Comparison of ENCODE assay signal across 19 mouse cellular contexts in genomic region chr6:88138485-88138884, GRCm38 (mm10). TPM values are rescaled to one million over a fixed set of nuclear protein-coding genes. Genes with fewer than 3 reads are reported as not detected.
DNase-seq lines count a peak whose midpoint lies in the region; ATAC-seq and TF ChIP-seq lines count a peak whose summit lies in the region.
"Had no signal": no experiment of that assay in that cellular context is flagged by ENCODE, and none has a peak within 500 bp of the region (broad histone marks: within the 10 kb centered on the region; RNA-seq: fewer than 3 reads in every experiment).

No protein-coding gene starts in this region.

- WGBS in lung, embryonic 16.5 days = 66% methylated on average over 3 of the region's 3 CpGs
- 61% methylated on average over 3 of the region's 3 CpGs for WGBS in lung, postnatal 0 days
- WGBS in kidney, embryonic 14.5 days = 81% methylated on average over 3 of the region's 3 CpGs

- no peak overlapping the region for H3K4me2 ChIP-seq in lung, embryonic 16.5 days (ENCODE audit: low read depth, low read length)
- no peak overlapping the region for H3K4me2 ChIP-seq in lung, postnatal 0 days (replicated peaks; ENCODE audit: low read depth, low read length)
- H3K4me2 ChIP-seq in kidney, embryonic 14.5 days (replicated peaks; ENCODE audit: low read depth, low read length) = no peak overlapping the region
- H3K4me2 ChIP-seq: embryonic facial prominence, embryonic 12.5 days; forebrain, embryonic 13.5 days; forebrain, embryonic 15.5 days had no signal

- ATAC-seq in lung, embryonic 16.5 days (ENCODE audit: low read depth) = no peak; the same call in 1 of the 2 replicates
- ATAC-seq in lung, postnatal 0 days = peak; percentile 27; the same call in 1 of the 2 replicates
- ATAC-seq in kidney, embryonic 14.5 days (ENCODE audit: low FRiP score, low TSS enrichment) = no peak
- ATAC-seq: forebrain, embryonic 13.5 days; forebrain, embryonic 15.5 days had no signal

- peak; percentile 64 for DNase-seq in lung, postnatal 0 days (ENCODE audit: low spot score)
- peak; percentile 43 for DNase-seq in lung, postnatal 14 days
- peak; percentile 65 for DNase-seq in lung, postnatal 36 days
- no peak for DNase-seq in cerebellum, adult 9-11 months
- DNase-seq in left cerebral cortex, postnatal 36 days (ENCODE audit: low spot score in 2 of 2) = no peak
- DNase-seq: adrenal gland, adult 2 months; adrenal gland, postnatal 10 days; adrenal gland, postnatal 25 days; cerebellum, adult 11 months; cerebellum, adult 18-20 months; cerebellum, adult 8-10 months; cerebellum, postnatal 10 days; cerebellum, postnatal 25 days had no signal

- H3K9me3 ChIP-seq in lung, embryonic 16.5 days (ENCODE audit: control insufficient read depth, low read length) = no peaks in the 10 kb centered on the region
- no peaks in the 10 kb centered on the region for H3K9me3 ChIP-seq in lung, postnatal 0 days (ENCODE audit: low read length)
- H3K9me3 ChIP-seq in kidney, embryonic 14.5 days (ENCODE audit: control insufficient read depth, low read length) = no peaks in the 10 kb centered on the region
- H3K9me3 ChIP-seq: embryonic facial prominence, embryonic 10.5 days; embryonic facial prominence, embryonic 12.5 days; forebrain, embryonic 13.5 days; forebrain, embryonic 15.5 days had no signal

- 0 out of 2 replicates have a peak overlapping the region, but pooled peaks have one; percentile 14 for H3K27ac ChIP-seq in lung, embryonic 16.5 days (ENCODE audit: low read length)
- peak overlapping the region; percentile 47; the same call in 1 of the 2 replicates for H3K27ac ChIP-seq in lung, postnatal 0 days (ENCODE audit: low read length)
- no peak overlapping the region for H3K27ac ChIP-seq in kidney, embryonic 14.5 days (ENCODE audit: low read depth, low read length)
- H3K27ac ChIP-seq: embryonic facial prominence, embryonic 10.5 days; embryonic facial prominence, embryonic 12.5 days; forebrain, embryonic 13.5 days; forebrain, embryonic 15.5 days had no signal

- H3K4me1 ChIP-seq in lung, embryonic 16.5 days (replicated peaks; ENCODE audit: control insufficient read depth, insufficient read depth, low read length) = peaks cover 25% of the 10 kb centered on the region
- peaks cover 19% of the 10 kb centered on the region for H3K4me1 ChIP-seq in lung, postnatal 0 days (ENCODE audit: insufficient read depth, low read depth, low read length)
- peaks cover 13% of the 10 kb centered on the region for H3K4me1 ChIP-seq in kidney, embryonic 14.5 days (ENCODE audit: control insufficient read depth, insufficient read depth, low read length)

- intact Hi-C loops in left cerebral cortex, postnatal 36 days (cut with DNase I) = no loop called here

- H3K36me3 ChIP-seq in lung, embryonic 16.5 days (ENCODE audit: control insufficient read depth, insufficient read depth, low read length) = no peaks in the 10 kb centered on the region
- H3K36me3 ChIP-seq in lung, postnatal 0 days (ENCODE audit: insufficient read depth, low read length) = no peaks in the 10 kb centered on the region
- no peaks in the 10 kb centered on the region for H3K36me3 ChIP-seq in kidney, embryonic 14.5 days (ENCODE audit: control insufficient read depth, insufficient read depth, low read length)
- H3K36me3 ChIP-seq: embryonic facial prominence, embryonic 10.5 days; embryonic facial prominence, embryonic 12.5 days; forebrain, embryonic 15.5 days had no signal

- no peak overlapping the region for H3K4me3 ChIP-seq in lung, embryonic 16.5 days (ENCODE audit: low read length)
- no peak overlapping the region for H3K4me3 ChIP-seq in lung, postnatal 0 days (ENCODE audit: low read depth, low read length)
- H3K4me3 ChIP-seq in kidney, embryonic 14.5 days (ENCODE audit: low read length) = no peak overlapping the region
- H3K4me3 ChIP-seq: embryonic facial prominence, embryonic 10.5 days; embryonic facial prominence, embryonic 12.5 days; forebrain, embryonic 13.5 days; forebrain, embryonic 15.5 days had no signal

- TF ChIP-seq EP300 in lung, postnatal 0 days (IDR thresholded peaks at IDR 0.05) = peak; percentile 98

- no peak overlapping the region for H3K9ac ChIP-seq in lung, embryonic 16.5 days (ENCODE audit: low read length)
- no peak overlapping the region for H3K9ac ChIP-seq in lung, postnatal 0 days (replicated peaks; ENCODE audit: low read depth)
- H3K9ac ChIP-seq in kidney, embryonic 14.5 days (ENCODE audit: low read depth, low read length) = no peak overlapping the region
- H3K9ac ChIP-seq: embryonic facial prominence, embryonic 12.5 days; forebrain, embryonic 13.5 days; forebrain, embryonic 15.5 days had no signal

- TF ChIP-seq CTCF in lung, postnatal 0 days (IDR thresholded peaks at IDR 0.05) = no peak

- H3K27me3 ChIP-seq in lung, embryonic 16.5 days (ENCODE audit: control insufficient read depth, insufficient read depth, low read depth, low read length) = no peaks in the 10 kb centered on the region
- H3K27me3 ChIP-seq in lung, postnatal 0 days (replicated peaks; ENCODE audit: insufficient read depth, low read length) = no peaks in the 10 kb centered on the region
- H3K27me3 ChIP-seq in kidney, embryonic 14.5 days (ENCODE audit: control insufficient read depth, insufficient read depth, low read length) = no peaks in the 10 kb centered on the region
- H3K27me3 ChIP-seq: embryonic facial prominence, embryonic 12.5 days; forebrain, embryonic 13.5 days; forebrain, embryonic 15.5 days had no signal

RNA-seq across cellular contexts. Expression of gene Rpn1, which starts 54.2 kb away (rescaled TPM):
- polyA plus RNA-seq in lung, embryonic 16.5 days (2015; fragmentation: Nextera tagmentation; extraction: Ambion mirVana) = 382 and 419 TPM in 2 replicates
- 209 and 226 TPM in 2 replicates for polyA plus RNA-seq in lung, postnatal 0 days (2015; fragmentation: Nextera tagmentation; extraction: Ambion mirVana)
- 294 and 402 TPM in 2 replicates for polyA plus RNA-seq in kidney, embryonic 14.5 days (2014; fragmentation: Nextera tagmentation; extraction: Ambion mirVana)
- total RNA-seq in left cerebral cortex, postnatal 36 days (2021) = 100 to 1,000 TPM; 165 to 167 TPM

RNA-seq across cellular contexts. Expression of gene Gata2, which starts 55.2 kb away (rescaled TPM):
- polyA plus RNA-seq in lung, embryonic 16.5 days (2015; fragmentation: Nextera tagmentation; extraction: Ambion mirVana) = 23.6 and 23.9 TPM in 2 replicates
- 86.2 and 104 TPM in 2 replicates for polyA plus RNA-seq in lung, postnatal 0 days (2015; fragmentation: Nextera tagmentation; extraction: Ambion mirVana)
- polyA plus RNA-seq in kidney, embryonic 14.5 days (2014; fragmentation: Nextera tagmentation; extraction: Ambion mirVana) = 27.2 and 44.6 TPM in 2 replicates
- total RNA-seq in left cerebral cortex, postnatal 36 days (2021) = 1 to 10 TPM; 5.4 to 6.6 TPM

Comparison
In these comparisons a context has a peak if more than half of its experiments do, and no peak if none do; other contexts are left out.
1. DNase-seq: peak in lung, postnatal 0 days (single experiment), lung, postnatal 14 days (single experiment) and lung, postnatal 36 days (single experiment); none in cerebellum, adult 9-11 months (single experiment) and left cerebral cortex, postnatal 36 days (0 of 2).